Comparison of ENCODE assay signal across 9 mouse cellular contexts in genomic region chr5:144733953-144734352, GRCm38 (mm10). TPM values are rescaled to one million over a fixed set of nuclear protein-coding genes. Genes with fewer than 3 reads are reported as not detected.
DNase-seq lines count a peak whose midpoint lies in the region; ATAC-seq and TF ChIP-seq lines count a peak whose summit lies in the region.
"Had no signal": no experiment of that assay in that cellular context is flagged by ENCODE, and none has a peak within 500 bp of the region (broad histone marks: within the 10 kb centered on the region; RNA-seq: fewer than 3 reads in every experiment).

No protein-coding gene starts in this region.

- H3K27me3 ChIP-seq in hindbrain, embryonic 15.5 days, result no peaks in the 10 kb centered on the region

- H3K27ac ChIP-seq in cortical plate, adult 2 months (ENCODE audit: insufficient read depth, low read length), result no peak overlapping the region
- no peak overlapping the region for H3K27ac ChIP-seq in hindbrain, embryonic 15.5 days (replicated peaks)
- H3K27ac ChIP-seq in olfactory bulb, adult 2 months (ENCODE audit: insufficient read depth, low read depth, low read length), result no peak overlapping the region
- H3K27ac ChIP-seq: heart, embryonic 13.5 days had no signal

- H3K4me1 ChIP-seq in cortical plate, adult 2 months (ENCODE audit: control insufficient read depth, insufficient read depth, low read length), result no peaks in the 10 kb centered on the region
- H3K4me1 ChIP-seq in hindbrain, embryonic 15.5 days (replicated peaks), result no peaks in the 10 kb centered on the region
- no peaks in the 10 kb centered on the region for H3K4me1 ChIP-seq in olfactory bulb, adult 2 months (ENCODE audit: control insufficient read depth, insufficient read depth, low read length)
- H3K4me1 ChIP-seq: heart, embryonic 13.5 days had no signal

- no peak overlapping the region for H3K9ac ChIP-seq in hindbrain, embryonic 15.5 days
- H3K9ac ChIP-seq: heart, embryonic 13.5 days had no signal

- peak; percentile 22 for DNase-seq in spleen, adult 12 weeks (ENCODE audit: low spot score)
- no peak for DNase-seq in spleen, postnatal 36 days (ENCODE audit: low spot score in 2 of 2)
- peak; percentile 62 to 66 for DNase-seq in adrenal gland, adult 18-20 months (ENCODE audit: low spot score in 2 of 2)
- DNase-seq in left cerebral cortex, postnatal 14 days (ENCODE audit: low spot score in 2 of 2), result peak; percentile 84 to 87
- peak; percentile 31 for DNase-seq in yolk sac, embryonic 10.5 days (ENCODE audit: low spot score)

- H3K36me3 ChIP-seq in hindbrain, embryonic 15.5 days, result peaks cover 9% of the 10 kb centered on the region
- H3K36me3 ChIP-seq: heart, embryonic 13.5 days had no signal

- H3K4me2 ChIP-seq in hindbrain, embryonic 15.5 days, result no peak overlapping the region
- H3K4me2 ChIP-seq: heart, embryonic 13.5 days had no signal

- no peak overlapping the region for H3K4me3 ChIP-seq in cortical plate, adult 2 months (ENCODE audit: insufficient read depth, low read length)
- H3K4me3 ChIP-seq in hindbrain, embryonic 15.5 days, result no peak overlapping the region
- no peak overlapping the region for H3K4me3 ChIP-seq in olfactory bulb, adult 2 months (ENCODE audit: insufficient read depth, low read depth, low read length)
- H3K4me3 ChIP-seq: heart, embryonic 13.5 days had no signal

- peak; percentile 92 for TF ChIP-seq CTCF in cortical plate, adult 2 months (IDR thresholded peaks at IDR 0.05; ENCODE audit: extremely low read depth, insufficient read depth, low read length)
- TF ChIP-seq CTCF in olfactory bulb, adult 2 months (IDR thresholded peaks at IDR 0.05; ENCODE audit: insufficient read depth, low read depth, low read length), result peak; percentile 19; the same call in 1 of the 2 replicates

- H3K9me3 ChIP-seq in hindbrain, embryonic 15.5 days, result no peaks in the 10 kb centered on the region
- H3K9me3 ChIP-seq: heart, embryonic 13.5 days had no signal

- 35% methylated on average over 4 of the region's 4 CpGs for WGBS in hindbrain, embryonic 15.5 days
- 29% methylated on average over 4 of the region's 4 CpGs for WGBS in olfactory bulb, adult 2 months

- ATAC-seq in hindbrain, embryonic 15.5 days (ENCODE audit: low FRiP score, low read depth), result peak; percentile 35; the same call in 1 of the 2 replicates

- TF ChIP-seq POLR2A in cortical plate, adult 2 months (IDR thresholded peaks at IDR 0.05; ENCODE audit: extremely low read depth, insufficient read depth, low read length), result no peak
- TF ChIP-seq POLR2A in olfactory bulb, adult 2 months (IDR thresholded peaks at IDR 0.05; ENCODE audit: insufficient read depth, low read depth, low read length), result no peak

- intact Hi-C loops in left cerebral cortex, postnatal 14 days (cut with DNase I), result loop anchor here (2.0 kb wide), 1 partner anchor 347 kb away; no protein-coding TSS in a partner anchor

RNA-seq across cellular contexts. Expression of gene Tmem130, which starts 27.7 kb away (rescaled TPM):
- 10 to 100 TPM; 33.3 to 37.7 TPM for total RNA-seq in adrenal gland, adult 18-20 months (2021)
- polyA plus RNA-seq in cortical plate, adult 2 months (2012; rRNA removed), result 117 and 126 TPM in 2 replicates
- polyA plus RNA-seq in hindbrain, embryonic 15.5 days (2015; fragmentation: Nextera tagmentation; extraction: Ambion mirVana), result 389 and 429 TPM in 2 replicates
- 100 to 1,000 TPM; 155 to 183 TPM for total RNA-seq in left cerebral cortex, postnatal 14 days (2021)
- not detected in 2 replicates for polyA plus RNA-seq in olfactory bulb, adult 2 months (2012; ENCODE audit: insufficient read depth, insufficient read length, low replicate concordance, missing spikeins)

RNA-seq across cellular contexts. Expression of gene Trrap, which starts 33.6 kb away (rescaled TPM):
- 10 to 100 TPM; 79.6 to 80.3 TPM for total RNA-seq in adrenal gland, adult 18-20 months (2021)
- 159 and 160 TPM in 2 replicates for polyA plus RNA-seq in cortical plate, adult 2 months (2012; rRNA removed)
- polyA plus RNA-seq in hindbrain, embryonic 15.5 days (2015; fragmentation: Nextera tagmentation; extraction: Ambion mirVana), result 69.1 and 71.5 TPM in 2 replicates
- total RNA-seq in left cerebral cortex, postnatal 14 days (2021), result 100 to 1,000 TPM; 164 to 166 TPM
- 93.7 TPM in 1 of 2 replicates, not detected in the other for polyA plus RNA-seq in olfactory bulb, adult 2 months (2012; ENCODE audit: insufficient read depth, insufficient read length, low replicate concordance, missing spikeins)

Comparison
In these comparisons a context has a peak if more than half of its experiments do, and no peak if none do; other contexts are left out.
1. DNase-seq: peak in spleen, adult 12 weeks (single experiment), adrenal gland, adult 18-20 months (2 of 2), left cerebral cortex, postnatal 14 days (2 of 2) and yolk sac, embryonic 10.5 days (single experiment); none in spleen, postnatal 36 days (0 of 2).